Mouse (Mus musculus): ENCODE results near the gene Mdm4.

DNA sequence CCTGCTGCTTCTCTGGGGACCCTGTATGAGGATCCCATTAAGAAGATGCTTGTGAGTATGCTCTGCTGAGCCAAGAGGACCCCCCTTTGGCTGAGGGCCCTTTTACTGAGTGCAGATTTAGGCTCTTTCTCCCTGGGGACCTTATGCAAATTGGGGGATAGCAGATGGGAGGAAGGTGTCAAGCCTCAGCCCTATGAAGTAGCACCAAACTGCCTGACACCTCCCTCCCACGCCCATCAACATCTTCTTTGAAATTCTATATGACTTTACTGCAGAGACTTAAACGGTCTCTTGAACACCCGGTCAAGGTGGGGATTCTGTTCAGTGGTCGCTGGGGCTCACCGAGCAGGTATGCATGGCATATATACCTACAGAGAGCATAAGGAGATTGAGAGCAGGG lies 22.7 kb upstream of the Mdm4 start:
- no peak for TF ChIP-seq CTCF (IDR thresholded peaks at IDR 0.05; ENCODE audit: borderline replicate concordance, insufficient read depth, low read length)
- TF ChIP-seq POLR2A (IDR thresholded peaks at IDR 0.05; ENCODE audit: low read depth, low read length), result no peak

All from embryonic fibroblast, embryonic 13.5 days (primary cell).